Mouse (Mus musculus) thymus, postnatal 36 days (tissue): ENCODE data around the gene Zfyve28.
A peak's percentile ranks its signal among the peaks of the same experiment; 100 is the strongest.

ENCODE experiments used
- DNase-seq, 2 experiments: peaks; one replicate each; pipeline ENCODE4 v3.0.0; 2022; ENCODE audit warnings: mixed read lengths in 2 of 2

Gene Zfyve28

DNA sequence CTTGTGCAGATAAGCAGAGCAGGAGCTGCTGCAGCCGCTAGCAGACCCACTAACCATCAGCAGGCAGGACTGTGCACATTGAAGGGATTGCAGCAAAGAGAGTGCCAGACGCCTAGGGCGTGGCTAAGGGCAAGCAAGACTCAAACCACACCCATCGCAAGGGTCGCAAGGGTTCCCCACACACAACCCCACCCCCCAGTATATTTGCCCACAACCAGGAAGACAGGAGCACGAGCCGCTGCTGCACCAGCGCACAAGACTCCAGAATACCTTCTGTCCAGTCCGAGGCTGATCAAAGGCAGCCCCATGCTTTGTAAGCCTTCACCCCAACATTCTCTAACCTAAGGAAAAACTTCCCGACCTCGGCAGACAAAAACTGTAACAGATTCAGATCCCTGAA, 1.7 kb downstream of the Zfyve28 start:
- DNase-seq: no peak

DNA sequence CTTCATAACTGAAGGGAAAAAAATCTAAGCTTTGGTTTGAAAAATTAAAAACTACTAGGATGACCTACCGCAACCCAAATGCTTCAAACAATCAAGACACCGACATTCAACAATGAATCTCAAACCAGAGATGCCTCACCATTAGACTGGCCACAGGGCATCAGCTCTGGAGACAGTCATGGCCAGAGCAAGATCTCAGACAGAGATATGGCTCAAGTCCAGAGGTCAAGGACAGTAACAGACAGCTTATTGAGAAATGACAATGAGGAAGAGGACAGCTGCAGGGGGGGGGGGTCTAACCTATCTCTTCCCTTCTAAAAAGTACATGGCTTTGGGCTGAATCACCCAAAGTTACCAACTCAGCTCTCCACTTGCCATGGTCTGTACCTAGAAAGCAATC, 3.0 kb downstream of the Zfyve28 start:
- DNase-seq: no peak

DNA sequence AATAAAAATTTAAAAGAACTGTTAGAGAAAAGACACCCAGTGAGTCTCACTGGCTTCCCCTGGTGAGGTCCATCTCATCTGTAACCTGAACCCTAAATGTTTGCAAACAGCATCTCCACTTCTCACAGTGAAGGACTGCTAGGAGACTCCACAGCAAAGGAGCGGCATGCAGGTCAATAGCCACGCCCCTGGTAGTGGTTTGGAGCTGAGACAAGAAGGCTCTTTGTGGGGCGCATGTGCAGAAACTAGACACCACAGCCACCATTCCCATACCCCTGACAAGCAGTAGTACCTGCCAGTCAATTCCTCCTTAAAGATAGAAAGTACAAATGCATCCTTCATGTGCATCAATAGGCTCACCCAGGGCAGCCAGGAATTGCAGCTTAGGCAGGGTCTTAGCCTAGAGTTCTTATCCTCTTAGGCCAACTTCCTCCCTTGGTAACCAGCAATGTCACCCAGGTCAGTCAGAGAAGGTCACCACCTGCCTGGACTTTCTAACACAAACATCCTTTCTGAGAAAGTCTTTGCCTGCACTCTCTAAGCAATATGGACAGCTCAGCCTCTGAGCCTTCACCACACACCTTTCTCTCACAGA, 4.0 kb downstream of the Zfyve28 start:
- no peak for DNase-seq

DNA sequence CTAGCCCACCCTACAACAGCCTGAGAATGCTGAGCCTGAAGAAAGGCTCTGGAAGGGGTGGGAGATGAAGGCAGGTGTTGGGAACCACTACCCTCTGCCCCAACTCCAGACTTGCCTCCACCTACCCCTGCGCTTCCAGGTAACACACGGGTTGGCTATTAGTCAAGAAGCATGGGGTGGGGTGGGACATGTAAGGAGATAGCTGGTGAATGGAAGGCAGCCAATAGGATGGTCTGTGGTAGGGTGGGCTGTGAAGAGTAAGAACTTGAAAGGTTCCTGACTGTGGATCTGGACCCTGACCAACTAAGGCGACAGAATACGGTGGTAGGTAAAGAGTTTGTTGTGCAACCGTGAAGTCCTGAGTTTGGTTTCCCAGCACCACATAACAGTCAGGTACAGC, 4.9 kb downstream of the Zfyve28 start:
- no peak for DNase-seq

DNA sequence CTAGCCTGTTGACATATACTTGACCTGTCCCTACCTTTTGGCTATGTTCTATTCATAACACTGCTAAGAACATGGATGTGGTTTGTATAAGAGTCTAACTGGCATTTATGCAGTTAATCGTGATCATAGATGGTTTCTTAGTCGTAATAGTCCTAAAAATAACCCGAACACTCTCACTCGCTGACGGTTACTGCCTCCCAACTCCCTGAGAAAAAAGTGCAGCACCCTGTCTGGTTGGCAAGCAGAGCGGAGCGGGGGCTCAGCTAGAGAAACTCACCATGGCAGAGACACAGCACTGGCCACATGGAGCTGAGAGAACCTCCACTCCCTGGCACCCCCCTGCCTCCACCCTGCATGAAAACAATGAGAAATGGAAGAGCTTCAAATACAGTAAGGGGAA, 7.3 kb downstream of the Zfyve28 start:
- DNase-seq: no peak

DNA sequence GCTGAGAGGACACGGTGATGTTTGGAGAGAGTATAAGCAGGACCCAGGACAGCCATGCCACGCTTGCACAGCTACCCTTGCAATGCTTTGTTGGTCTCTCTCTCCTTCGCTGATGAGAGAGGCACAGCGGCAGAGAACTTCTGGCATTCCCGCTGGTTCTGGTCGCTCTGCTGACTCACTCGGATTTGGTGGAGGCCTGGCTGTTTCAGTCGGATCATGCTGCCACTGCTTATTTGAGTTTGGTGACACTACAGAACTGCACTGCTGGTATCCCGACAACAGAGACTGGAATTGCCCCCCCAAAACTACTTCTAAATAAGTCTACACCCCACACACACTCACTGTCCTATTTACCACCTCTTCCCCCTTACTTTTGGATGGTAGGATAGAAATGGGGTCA, 9.0 kb downstream of the Zfyve28 start:
- no peak for DNase-seq

DNA sequence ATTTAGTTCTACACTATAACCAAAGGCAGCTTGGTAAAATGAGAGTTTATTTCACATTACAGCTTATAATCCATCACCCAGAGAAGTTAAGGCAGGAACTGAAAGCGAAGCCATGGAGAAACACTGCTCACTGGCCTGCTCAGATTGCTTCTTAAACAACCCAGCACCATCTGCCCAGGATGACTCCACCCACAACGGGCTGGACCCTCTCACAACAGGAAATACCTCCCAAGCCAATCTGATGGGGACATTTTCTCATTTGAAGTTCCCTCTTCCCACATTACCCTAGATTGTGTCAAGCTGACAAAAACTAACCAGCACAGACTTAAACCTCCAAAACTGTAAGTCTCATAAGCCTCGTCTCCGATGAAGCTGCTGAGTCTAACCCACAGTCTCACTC, 10.2 kb downstream of the Zfyve28 start:
- no peak for DNase-seq

DNA sequence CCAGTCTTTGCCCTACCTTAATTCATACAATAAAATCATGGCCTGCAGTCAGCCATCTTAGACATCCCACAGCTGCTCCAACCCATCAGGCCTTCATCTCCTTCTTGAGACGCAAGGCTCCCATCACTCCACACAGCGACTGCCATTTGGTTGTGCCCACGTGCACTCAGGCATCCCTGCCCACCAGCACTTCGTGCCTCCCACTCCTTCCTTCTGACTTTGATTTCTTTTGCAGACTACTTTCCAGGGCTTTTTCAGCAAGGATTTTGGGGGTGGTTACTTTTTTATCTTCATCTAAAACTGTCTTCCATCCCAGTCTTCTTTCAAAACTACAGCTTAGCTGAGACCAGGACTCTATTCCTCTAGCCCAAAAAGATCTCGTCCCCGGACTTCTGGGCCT, 11.5 kb downstream of the Zfyve28 start:
- DNase-seq: no peak

DNA sequence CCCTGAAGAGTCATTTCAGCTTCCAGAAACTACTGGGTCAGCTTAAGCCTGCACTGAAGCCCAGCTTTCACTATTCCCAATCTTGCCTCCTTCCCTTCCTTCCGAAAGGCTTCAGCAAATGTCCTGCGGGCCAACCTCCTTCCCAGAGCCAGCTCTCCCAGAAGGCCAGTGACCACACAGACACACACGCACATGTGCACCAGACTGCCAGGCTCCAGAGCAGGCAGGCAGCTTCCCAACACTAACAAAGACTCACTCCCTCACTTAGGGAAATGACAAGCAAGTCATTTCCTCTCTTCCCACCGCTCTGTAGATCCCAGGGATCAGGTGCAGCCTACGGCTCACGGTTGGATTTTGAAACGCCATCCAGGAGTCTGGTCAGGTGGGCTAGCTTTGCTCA, 12.1 kb downstream of the Zfyve28 start:
- DNase-seq: no peak

DNA sequence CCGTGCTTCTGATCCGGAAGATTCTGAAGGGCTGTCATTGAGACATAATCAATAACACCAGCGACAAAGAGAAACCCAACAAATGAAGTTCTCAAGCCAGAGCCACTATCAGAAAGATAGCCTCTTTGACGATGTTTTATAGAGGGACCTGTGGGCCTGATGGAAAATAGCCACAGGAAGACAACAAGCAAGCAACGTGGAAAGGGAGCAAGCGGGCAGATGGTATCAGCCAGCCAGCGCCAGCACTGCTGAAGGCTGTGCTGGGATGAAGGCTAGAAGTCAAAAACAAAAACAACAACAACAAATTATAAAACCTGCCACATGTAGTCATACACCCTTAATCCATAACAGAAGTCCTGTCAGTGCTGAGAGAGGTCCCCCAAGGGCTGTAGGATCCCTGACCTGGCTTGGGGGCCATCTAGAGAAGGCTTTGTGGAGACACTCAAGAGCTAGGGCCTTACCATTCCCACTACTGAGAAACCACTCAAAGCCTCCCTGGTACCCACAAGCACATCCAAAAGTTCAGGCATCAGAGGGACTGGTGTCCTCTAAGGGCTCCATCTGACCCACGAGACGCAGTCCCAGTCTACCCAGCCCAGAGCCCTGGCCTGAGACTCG, 13.5 kb downstream of the Zfyve28 start:
- no peak for DNase-seq

DNA sequence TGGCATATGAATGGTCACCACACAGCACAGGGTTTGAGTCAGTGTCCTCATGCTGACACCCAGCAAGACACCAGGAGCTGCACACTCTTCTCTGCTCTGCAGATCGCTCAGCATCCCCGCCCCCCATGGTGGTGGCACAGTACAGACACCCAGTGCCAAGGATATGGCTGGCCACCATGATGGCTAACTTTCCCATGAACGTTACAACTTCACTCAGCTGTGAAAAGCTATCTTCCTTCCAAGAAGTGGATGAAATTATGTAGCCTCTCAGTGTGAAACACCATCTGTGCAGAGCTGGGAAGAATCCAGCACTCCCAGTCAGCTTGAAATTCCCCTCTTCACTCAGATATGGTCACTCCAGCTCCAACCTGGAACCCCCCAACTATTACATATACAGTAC, 14.0 kb downstream of the Zfyve28 start:
- DNase-seq: no peak

DNA sequence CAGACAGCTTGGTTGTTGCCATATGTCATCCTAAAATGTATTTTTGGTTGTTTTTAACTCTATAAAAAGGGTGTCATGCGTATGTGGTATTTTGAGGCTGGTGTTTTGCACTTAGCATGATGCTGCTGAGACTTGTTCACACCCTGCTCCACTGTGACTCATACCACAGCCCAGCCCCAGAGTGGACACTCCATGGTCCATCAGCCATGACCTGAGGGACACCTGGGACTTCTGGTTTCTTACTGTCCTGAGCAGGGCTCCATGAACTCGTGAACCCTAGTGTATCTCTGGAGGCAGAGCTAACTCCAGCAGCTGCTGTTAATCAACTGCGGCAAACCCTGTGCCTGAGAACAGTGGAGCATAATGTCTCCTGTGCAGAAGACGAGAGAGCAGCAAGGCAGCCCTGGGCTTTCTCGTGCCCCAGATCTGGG, 15.0 kb downstream of the Zfyve28 start:
- DNase-seq: no peak

DNA sequence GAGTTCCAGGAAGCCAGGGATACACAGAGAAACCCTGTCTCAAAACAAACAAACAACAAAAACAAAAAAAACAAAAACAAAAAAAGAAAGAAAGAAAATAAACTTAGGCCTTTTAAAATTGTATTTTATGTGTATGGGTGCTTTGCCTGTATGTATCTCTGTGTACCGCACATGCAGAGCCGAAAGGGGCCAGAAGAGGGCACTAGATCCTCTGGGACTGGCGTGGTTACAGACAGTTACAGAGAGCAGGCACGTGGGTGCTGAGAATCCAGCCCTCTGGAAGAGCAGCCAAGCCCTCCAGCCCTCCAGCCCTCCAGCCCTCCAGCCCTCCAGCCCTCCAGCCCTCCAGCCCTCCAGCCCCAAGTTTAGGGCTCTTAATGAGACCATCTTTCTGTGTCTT, 16.5 kb downstream of the Zfyve28 start:
- peak; percentile 59 to 67 for DNase-seq

DNA sequence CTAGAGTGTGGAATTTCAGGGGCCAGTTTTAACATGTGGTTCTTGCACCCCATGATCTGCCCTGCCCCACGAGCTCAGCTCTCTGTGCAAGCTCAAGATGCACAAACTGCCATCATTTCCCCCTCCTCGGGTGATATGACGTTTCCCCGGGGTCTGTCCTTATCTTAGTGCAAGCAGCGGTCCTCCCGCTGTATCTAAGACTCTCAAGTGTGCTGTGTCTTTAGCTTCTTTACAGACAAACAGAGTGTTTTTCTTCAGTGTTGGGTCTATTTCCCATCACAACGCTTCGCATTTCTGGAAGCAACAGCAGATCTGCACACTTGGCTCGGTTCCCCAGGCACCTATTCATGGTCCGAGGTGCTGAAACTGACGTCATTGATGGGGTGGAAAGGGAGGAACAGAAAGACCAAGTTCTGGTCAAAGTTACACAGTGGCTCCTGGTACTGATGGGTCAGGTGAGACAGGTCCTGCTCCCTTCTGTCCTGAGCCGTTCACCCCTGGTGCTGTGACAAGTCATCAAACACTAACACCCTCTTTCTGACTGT, 18.3 kb downstream of the Zfyve28 start:
- DNase-seq: no peak

DNA sequence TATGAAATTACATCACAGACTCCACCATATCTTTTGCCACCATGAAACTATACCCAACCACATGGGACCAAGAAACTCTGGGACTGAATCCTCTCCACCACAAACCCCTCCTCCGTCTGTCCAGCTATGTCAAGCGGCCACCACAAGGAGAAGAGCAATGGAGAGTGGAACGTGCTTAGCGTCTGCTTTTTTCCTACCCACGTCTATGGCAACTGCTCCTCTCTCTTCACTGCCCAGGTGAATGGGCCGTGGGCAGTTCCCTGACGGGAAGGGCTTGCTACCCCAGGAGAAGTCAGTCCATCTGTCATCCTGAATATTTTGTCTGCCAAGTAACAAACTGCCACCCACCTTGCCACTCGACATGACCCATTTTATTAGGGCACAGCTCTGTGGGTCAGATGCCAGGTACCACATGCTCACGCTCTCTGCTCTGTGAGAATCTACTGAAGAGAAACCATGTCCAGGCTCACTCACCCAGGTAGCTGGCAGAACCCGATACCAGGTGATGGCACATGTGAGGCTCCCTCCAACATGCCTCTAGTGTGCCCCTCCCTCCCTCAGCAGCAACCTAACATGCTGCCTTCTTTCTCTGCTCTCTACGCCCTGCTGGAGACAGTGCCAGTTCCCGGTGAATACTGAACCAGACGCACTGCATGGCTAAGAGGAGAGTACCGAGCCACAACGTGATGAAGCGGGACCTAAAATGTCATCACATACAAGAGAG, 18.9 kb downstream of the Zfyve28 start:
- DNase-seq: no peak

DNA sequence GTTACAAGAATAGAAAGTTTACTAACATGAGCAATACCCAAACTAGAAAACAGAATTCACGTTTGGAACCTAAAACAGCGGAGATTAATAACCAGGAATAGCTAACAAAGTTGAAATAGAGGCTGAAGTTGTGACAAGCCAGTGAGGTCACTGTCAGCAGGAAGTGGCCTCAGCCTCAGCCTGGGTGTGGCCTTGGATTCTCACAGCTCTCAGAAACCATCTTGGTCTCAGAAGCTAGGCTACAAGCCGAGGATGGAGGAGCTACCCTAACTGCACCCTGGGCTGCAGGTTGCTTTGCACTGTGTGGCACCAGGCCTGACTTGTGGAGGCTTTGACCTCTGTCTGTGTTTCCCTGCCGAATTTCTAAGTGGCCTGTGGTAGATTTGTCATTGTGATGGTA, 22.2 kb downstream of the Zfyve28 start:
- no peak for DNase-seq

DNA sequence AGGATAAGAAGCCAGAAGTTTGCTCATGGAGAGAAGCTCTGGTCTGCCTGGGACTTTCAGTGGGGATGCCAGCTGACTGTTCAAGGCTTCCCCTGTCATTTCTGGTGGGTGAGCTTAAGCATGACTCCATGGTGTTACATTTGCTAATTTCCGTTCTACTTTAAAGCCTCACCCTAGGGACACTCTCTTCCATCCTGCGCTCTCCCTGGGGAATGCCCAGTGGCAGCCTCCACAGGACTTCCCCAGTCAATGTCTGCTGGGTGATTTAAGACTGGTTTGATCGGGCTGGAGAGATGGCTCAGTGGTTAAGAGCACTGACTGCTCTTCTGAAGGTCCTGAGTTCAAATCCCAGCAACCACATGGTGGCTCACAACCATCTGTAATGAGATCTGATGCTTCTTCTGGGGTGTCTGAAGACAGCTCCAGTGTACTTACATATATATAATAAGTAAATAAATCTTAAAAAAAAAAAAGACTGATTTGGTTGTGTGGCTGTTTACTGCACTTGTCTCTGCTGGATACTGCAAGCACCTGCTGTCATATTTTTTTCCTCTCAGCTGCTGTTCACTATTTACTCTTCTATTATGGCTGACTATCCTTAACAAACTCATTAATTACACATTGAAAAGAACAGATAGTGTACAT, 29.0 kb downstream of the Zfyve28 start:
- DNase-seq: no peak

DNA sequence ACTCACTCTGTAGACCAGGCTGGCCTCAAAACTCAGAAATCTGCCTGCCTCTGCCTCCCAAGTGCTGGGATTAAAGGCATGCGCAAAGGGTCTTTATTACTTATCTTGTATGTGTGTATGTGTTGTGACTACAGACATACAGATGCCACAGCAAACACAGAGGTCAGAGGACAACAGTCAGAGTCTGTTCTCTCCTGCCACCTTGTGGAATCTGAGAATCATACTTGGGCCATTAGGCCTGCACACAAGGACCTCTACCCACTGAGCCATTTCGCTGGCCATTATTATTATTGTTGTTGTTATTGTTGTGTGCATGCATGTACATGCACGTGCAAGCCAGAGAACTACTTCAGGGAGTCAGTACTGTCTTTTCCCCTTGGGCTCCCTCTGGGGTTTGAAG, 33.1 kb downstream of the Zfyve28 start:
- DNase-seq: peak; percentile 30 to 40

DNA sequence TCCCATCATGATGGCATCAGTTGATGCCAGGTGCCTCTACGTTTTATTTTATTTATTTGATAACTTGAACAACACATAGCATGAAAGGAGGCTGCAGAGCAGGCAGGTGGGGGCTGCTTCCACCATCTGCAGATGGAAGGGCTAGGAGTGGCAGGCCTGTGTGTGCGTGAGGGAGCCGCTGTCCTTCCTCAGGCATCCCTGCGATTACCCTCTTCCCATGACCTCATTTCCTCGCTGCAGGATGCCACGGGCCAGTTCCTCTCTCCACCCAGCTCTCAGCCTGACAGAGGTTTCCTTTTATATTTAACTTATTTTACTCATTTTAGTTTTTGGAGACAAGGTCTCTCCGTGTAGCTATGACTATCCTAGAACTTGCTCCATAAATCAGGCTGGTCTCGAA, 33.9 kb downstream of the Zfyve28 start:
- peak; percentile 16 to 36 for DNase-seq

DNA sequence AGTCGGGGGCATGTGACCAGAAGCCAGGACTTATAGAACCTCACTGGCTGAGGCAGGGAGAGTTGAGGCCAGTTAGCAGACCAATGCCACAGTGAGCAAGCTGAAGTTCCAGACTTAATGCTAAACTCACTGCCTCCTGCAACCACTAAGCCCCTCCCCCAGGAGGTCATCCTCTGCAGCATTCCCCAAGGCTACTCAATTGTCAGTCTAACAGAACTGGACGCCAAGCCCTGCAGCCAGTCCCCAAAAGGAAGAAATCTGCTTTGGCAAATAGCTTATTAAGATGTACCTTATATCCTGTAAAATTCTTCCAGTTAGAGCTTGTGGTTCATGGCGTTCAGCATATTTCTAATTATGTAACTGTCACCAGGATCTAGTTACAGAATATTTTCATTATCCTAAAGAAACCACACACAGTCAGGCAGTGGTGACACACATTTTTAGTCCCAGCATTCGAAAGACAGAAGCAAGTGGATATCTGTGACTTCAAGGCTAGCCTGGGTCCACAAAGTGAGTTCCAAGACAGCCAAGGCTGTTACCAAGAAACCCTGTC, 35.2 kb downstream of the Zfyve28 start:
- DNase-seq: peak in 1 of 2 experiments; percentile 12

DNA sequence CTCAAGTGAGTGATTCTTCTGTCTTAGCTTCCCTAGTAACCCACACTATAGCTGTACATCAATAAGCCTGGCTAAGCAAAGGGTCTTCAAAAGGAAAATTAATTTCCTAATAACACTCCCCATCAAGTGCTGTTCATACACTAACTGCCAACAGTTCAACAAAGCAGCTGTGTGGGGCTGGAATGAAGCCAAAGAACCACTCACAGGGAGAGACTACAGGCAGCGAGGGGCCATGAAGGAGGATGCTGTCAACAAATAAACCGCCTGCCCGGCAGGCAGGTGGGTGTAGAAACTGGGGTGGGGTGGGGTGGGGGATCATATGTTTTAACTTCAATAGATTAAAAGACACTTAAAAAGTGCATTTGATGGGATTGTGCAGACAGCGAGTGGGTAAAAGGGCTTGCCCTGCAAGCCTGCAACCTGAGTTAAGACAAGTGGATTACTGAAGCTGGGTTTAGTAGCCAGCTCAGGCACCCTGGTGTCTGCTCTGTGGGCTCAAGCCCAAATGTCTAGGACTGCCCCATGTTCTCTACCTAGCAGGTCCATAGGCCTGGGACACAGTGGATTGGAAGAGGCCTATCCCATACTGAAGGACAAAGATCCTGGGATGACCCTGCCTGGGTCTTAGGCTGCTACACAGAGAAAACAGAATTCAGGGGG, 35.8 kb downstream of the Zfyve28 start:
- peak; percentile 47 to 62 for DNase-seq

DNA sequence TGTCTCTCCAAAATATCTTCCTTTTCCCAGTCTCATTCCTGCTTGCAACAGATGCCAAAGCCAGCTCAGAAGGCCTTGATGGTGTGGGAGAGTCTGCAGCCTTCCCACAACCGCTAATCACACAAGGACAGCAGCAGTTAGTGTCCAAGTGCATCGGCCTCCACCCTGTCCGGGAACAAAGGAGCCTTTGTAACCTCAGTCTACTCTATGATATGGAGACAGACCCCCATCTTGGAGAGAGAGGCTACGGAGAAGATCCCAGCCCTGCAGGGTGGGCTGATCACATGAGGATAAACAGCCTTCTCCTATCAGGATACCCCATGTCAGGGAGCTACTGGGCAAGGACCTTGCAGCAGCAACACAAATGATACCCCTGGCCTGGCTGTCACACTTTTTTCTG, 36.5 kb downstream of the Zfyve28 start:
- no peak for DNase-seq

DNA sequence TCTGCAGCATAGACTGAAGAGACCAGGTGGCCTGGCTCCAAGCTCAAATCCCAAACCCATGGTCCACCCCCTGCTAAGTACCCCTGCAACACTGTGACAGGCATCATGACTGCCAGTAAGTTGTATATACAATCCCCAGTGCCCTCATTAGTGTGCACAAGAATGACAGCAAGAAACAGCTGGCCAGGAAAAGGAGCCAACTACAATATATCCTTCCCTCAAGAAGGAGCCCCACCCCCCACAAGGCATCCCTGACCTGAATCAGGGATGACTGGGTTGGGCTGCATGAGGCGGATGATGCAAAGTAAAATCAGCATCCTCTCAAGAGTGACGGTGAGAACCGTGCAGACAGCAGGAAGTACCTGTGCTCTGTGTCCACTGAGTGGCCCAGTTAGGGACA, 38.2 kb downstream of the Zfyve28 start:
- peak; percentile 23 to 41 for DNase-seq
